Mouse (Mus musculus): ENCODE data around the gene S100a1. TPM values are rescaled to one million over a fixed set of nuclear protein-coding genes. Genes with fewer than 3 reads are reported as not detected.

The S100a1 gene
- polyA plus RNA-seq, 1 experiment = 240 TPM

DNA sequence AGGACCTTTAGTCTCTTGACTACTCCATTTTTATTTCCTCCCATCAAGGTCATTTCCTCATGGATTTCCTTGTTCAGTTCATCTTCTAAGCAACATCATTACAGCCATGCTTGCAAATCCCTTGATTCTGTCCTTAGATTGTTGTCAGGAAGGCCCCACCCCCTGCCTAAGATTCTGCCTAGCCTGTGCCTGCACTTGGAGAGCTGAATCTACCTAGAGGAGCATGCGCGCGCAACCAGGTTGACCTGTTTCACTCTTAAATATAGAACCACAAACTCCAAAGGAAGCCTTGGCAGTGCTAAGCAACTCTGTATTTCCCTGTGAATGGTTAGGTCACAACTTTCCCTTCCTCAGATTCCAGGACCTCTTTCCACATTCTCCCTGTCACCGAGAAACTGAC lies 3.5 kb upstream of the S100a1 start:
- Histone ChIP-seq H3K4me3 (replicated peaks; ENCODE audit: insufficient read depth, low read depth, low read length) (no peak overlapping the region), H3K27ac (ENCODE audit: insufficient read depth, low read length) (no peak overlapping the region), H3K27me3 (ENCODE audit: control insufficient read depth, insufficient read depth, low read length) (no peaks in the 10 kb centered on the region), H3K4me1 (ENCODE audit: control insufficient read depth, insufficient read depth, low read length) (no peaks in the 10 kb centered on the region)
- TF ChIP-seq CTCF (IDR thresholded peaks at IDR 0.05; ENCODE audit: borderline replicate concordance, insufficient read depth, low read depth, low read length) = no peak
- TF ChIP-seq POLR2A (IDR thresholded peaks at IDR 0.05; ENCODE audit: borderline replicate concordance, insufficient read depth, low read length) = no peak
- 91% methylated on average over 4 of the region's 4 CpGs for WGBS
- DNase-seq = no peak

DNA sequence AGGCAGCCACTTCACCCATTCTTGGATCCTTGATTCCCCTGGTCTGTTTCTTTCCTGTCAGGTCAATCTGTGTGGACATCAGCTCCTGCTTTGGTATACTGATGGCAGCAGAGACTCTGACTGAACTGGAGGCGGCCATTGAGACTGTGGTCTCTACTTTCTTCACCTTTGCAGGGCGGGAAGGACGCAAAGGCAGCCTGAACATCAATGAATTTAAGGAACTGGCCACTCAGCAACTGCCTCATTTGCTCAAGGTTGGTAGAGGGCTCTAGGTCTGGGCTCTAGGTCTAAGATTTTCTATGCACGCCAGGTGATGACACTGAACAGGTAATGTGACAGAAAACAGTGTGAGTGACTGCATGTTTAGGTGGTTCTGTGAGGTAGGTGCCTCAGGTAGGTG lies 1.6 kb upstream of the S100a1 start:
- no peak overlapping the region for H3K27ac ChIP-seq (ENCODE audit: insufficient read depth, low read length)
- no peaks in the 10 kb centered on the region for H3K4me1 ChIP-seq (ENCODE audit: control insufficient read depth, insufficient read depth, low read length)
- no peak for DNase-seq
- WGBS = 94% methylated on average over 4 of the region's 4 CpGs
- no peaks in the 10 kb centered on the region for H3K27me3 ChIP-seq (ENCODE audit: control insufficient read depth, insufficient read depth, low read length)
- TF ChIP-seq POLR2A (IDR thresholded peaks at IDR 0.05; ENCODE audit: borderline replicate concordance, insufficient read depth, low read length) = no peak
- no peak for TF ChIP-seq CTCF (IDR thresholded peaks at IDR 0.05; ENCODE audit: borderline replicate concordance, insufficient read depth, low read depth, low read length)
- no peak overlapping the region for H3K4me3 ChIP-seq (replicated peaks; ENCODE audit: insufficient read depth, low read depth, low read length)

DNA sequence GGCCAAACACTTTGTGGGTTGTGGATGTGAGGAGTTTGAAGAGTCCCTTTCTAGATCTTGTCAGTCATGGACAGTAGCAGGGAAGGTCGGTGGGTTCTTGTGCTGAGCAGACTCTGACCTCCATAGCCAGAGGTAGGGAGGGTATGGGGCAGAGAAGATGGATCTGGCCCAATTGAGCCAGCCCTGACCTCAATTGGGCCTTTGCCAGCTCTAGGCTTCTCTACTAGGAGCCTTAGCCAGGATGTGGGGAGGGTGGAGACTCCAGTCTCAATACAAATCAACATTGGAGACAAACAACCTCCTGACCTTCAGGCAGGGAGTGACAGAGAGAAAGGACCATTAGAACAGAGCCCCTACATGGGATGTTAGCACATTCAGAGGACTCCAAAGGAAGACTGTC lies 1.1 kb upstream of the S100a1 start:
- no peaks in the 10 kb centered on the region for H3K4me1 ChIP-seq (ENCODE audit: control insufficient read depth, insufficient read depth, low read length)
- no peak overlapping the region for H3K27ac ChIP-seq (ENCODE audit: insufficient read depth, low read length)
- peak in 1 of 2 experiments; percentile 9 for DNase-seq
- no peak for TF ChIP-seq CTCF (IDR thresholded peaks at IDR 0.05; ENCODE audit: borderline replicate concordance, insufficient read depth, low read depth, low read length)
- TF ChIP-seq POLR2A (IDR thresholded peaks at IDR 0.05; ENCODE audit: borderline replicate concordance, insufficient read depth, low read length) = no peak
- peak overlapping the region; percentile 32 for H3K4me3 ChIP-seq (replicated peaks; ENCODE audit: insufficient read depth, low read depth, low read length)
- WGBS = 30% methylated on average over 1 of the region's 1 CpGs
- no peaks in the 10 kb centered on the region for H3K27me3 ChIP-seq (ENCODE audit: control insufficient read depth, insufficient read depth, low read length)

DNA sequence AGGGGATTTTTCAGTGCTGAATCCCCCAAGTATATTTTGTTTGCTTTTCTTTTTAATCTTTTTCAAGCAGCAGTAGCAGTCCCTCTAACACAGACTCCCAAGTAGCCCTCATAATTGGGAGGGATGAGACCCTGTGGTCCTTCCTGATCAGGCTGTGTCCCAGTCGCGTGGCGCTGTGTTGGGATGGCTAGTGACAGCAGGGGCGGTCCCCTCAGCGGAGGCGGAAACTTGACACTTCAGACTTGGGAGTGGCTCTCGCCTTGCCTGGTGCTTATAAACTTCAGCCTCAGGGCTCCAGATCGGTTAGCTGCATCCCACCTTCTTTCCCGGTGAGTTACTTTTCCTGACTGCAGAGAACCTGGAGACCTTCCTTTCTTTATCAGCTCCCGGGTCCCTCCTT lies 499 bp upstream of the S100a1 start:
- WGBS = 3% methylated on average over 10 of the region's 10 CpGs
- Histone ChIP-seq H3K27me3 (ENCODE audit: control insufficient read depth, insufficient read depth, low read length) (no peaks in the 10 kb centered on the region), H3K4me1 (ENCODE audit: control insufficient read depth, insufficient read depth, low read length) (no peaks in the 10 kb centered on the region), H3K4me3 (replicated peaks; ENCODE audit: insufficient read depth, low read depth, low read length) (peak overlapping the region; percentile 32), H3K27ac (ENCODE audit: insufficient read depth, low read length) (no peak overlapping the region)
- peak in 1 of 2 experiments; percentile 23 for DNase-seq
- no peak for TF ChIP-seq CTCF (IDR thresholded peaks at IDR 0.05; ENCODE audit: borderline replicate concordance, insufficient read depth, low read depth, low read length)
- no peak for TF ChIP-seq POLR2A (IDR thresholded peaks at IDR 0.05; ENCODE audit: borderline replicate concordance, insufficient read depth, low read length)

DNA sequence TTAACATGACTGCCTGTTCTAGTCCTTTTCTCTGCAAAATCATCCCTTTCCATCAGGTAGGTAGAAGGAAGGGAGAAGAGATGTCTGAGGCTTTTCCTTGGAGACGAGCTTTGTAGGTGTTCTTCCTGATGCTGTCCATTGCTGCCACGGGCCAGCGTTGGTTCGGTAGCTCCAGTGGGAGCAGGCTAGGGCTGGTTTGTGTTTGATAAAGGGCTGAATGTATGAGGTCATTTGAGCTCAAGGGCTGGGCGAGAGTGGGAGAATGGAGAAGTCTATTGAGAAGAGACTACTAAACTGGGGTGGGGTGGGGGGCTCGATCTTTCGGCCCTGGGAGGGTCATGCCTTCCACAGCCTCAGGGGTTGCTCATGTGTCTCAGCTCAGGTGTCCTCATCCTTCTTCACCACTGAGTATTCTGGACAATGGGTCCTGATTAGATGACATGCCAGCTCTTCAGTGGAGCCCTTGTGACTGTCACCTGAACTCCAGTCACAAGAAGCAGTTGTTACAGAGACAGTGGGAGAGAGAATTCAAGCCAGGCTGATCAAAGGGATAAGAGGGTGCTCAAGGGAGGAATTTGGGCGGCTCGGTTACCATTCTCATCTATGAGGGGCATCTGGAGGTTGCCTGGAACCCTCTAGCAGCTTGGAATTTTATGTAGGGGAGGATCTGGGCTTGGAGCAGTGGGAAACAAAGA lies 1.1 kb downstream of the S100a1 start:
- Histone ChIP-seq H3K4me1 (ENCODE audit: control insufficient read depth, insufficient read depth, low read length) (no peaks in the 10 kb centered on the region), H3K27ac (ENCODE audit: insufficient read depth, low read length) (no peak overlapping the region), H3K4me3 (replicated peaks; ENCODE audit: insufficient read depth, low read depth, low read length) (no peak overlapping the region), H3K27me3 (ENCODE audit: control insufficient read depth, insufficient read depth, low read length) (no peaks in the 10 kb centered on the region)
- no peak for DNase-seq
- no peak for TF ChIP-seq POLR2A (IDR thresholded peaks at IDR 0.05; ENCODE audit: borderline replicate concordance, insufficient read depth, low read length)
- TF ChIP-seq CTCF (IDR thresholded peaks at IDR 0.05; ENCODE audit: borderline replicate concordance, insufficient read depth, low read depth, low read length) = no peak
- WGBS = 84% methylated on average over 9 of the region's 9 CpGs

DNA sequence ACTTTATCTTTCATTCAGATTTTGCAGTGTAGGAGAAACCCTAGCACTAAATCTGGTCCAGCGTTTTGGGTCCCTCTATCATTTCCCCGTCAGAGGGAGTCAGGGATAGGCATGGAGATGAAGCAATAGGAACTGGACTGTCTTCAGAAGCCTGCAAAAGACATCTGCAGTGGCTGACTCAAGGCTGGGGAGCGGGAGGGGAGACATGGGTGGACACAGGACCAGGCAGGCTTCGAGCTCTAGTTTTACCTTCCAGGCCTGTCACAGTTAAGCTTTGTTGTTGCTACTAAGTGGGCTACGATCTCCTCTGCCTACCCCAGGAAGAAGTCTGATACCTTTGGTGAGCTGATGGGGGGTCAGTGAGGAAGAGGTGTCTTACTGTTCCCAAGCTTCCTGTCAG lies 1.9 kb downstream of the S100a1 start:
- Histone ChIP-seq H3K27me3 (ENCODE audit: control insufficient read depth, insufficient read depth, low read length) (no peaks in the 10 kb centered on the region), H3K4me3 (replicated peaks; ENCODE audit: insufficient read depth, low read depth, low read length) (no peak overlapping the region), H3K4me1 (ENCODE audit: control insufficient read depth, insufficient read depth, low read length) (no peaks in the 10 kb centered on the region), H3K27ac (ENCODE audit: insufficient read depth, low read length) (no peak overlapping the region)
- DNase-seq = no peak
- TF ChIP-seq POLR2A (IDR thresholded peaks at IDR 0.05; ENCODE audit: borderline replicate concordance, insufficient read depth, low read length) (no peak), CTCF (IDR thresholded peaks at IDR 0.05; ENCODE audit: borderline replicate concordance, insufficient read depth, low read depth, low read length) (no peak)
- WGBS = 90% methylated on average over 5 of the region's 5 CpGs

DNA sequence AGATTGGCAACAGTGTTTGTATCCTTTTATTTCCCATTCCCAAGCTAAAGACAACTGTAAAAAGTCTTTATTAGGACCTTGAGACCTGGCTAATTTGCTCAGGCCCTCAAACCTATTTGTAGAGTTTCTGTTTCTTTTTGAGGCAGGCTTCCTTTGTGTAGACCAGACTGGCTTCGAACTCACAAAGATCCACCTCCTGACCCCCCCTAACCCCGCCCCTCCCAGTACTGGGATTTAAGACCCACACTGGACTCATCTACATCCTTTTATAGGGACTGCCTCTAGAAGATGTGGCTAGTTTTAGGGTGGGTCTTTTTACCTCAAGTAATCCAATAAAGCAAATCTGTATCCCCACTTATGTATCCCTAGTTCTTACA lies 4.5 kb downstream of the S100a1 start:
- 27% methylated on average over 2 of the region's 2 CpGs for WGBS
- DNase-seq = no peak
- peak overlapping the region; percentile 100 for H3K4me3 ChIP-seq (replicated peaks; ENCODE audit: insufficient read depth, low read depth, low read length)
- TF ChIP-seq POLR2A (IDR thresholded peaks at IDR 0.05; ENCODE audit: borderline replicate concordance, insufficient read depth, low read length) (no peak), CTCF (IDR thresholded peaks at IDR 0.05; ENCODE audit: borderline replicate concordance, insufficient read depth, low read depth, low read length) (no peak)
- no peak overlapping the region for H3K27ac ChIP-seq (ENCODE audit: insufficient read depth, low read length)
- H3K27me3 ChIP-seq (ENCODE audit: control insufficient read depth, insufficient read depth, low read length) = no peaks in the 10 kb centered on the region
- 0 out of 2 replicates have a peak, but pooled peaks cover 2% of the 10 kb centered on the region for H3K4me1 ChIP-seq (ENCODE audit: control insufficient read depth, insufficient read depth, low read length)

DNA sequence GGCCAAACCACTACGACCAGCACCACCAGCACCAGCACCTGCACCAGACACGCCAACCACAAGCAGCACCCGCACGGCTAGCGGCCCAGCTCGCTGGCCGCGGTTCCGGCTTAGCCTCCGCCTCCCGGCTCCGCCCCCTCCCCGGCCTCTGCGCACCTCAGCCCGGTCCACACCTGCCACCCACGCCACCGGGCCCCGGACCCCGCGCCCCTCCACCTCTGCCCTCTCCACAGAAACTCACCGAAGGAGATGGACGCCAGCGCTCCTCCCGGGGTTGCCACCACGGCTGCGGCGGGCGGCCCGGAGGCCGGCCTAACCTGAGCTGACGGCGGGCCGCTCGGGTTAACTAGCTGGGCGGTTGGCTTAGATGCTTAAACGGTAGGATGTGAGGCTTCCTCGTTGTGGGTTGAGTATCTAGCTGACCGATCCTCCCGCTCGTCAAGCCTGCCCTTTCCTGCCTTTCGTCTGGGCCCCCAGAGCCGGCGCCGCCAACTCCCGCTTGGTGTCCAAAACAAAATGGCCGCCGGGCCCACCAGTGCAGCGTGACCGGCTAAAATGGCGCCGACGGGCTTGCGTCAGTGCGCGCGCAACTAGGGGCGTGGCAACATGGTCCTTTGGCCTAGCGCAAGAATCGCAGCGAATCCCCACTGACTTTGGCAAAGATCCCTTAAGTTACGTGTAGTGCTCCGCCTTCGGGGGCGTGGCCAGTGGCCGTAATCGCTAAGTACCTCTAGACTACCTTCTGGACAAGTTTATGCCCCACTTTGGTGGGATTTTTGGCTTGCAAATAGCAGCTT lies 5.0 kb downstream of the S100a1 start, which contains the start of gene Chtop:
Gene Chtop, minus strand, starts transcription at position 549 of the 797 bp plus-strand sequence.
- under 1% methylated on average over 66 of the region's 66 CpGs for WGBS
- Histone ChIP-seq H3K27me3 (ENCODE audit: control insufficient read depth, insufficient read depth, low read length) (no peaks in the 10 kb centered on the region), H3K4me1 (ENCODE audit: control insufficient read depth, insufficient read depth, low read length) (0 out of 2 replicates have a peak, but pooled peaks cover 2% of the 10 kb centered on the region), H3K27ac (ENCODE audit: insufficient read depth, low read length) (peak within 1 kb of the TSS; percentile 78), H3K4me3 (replicated peaks; ENCODE audit: insufficient read depth, low read depth, low read length) (peak within 1 kb of the TSS; percentile 100)
- peak; percentile 27; the same call in 1 of the 2 replicates for TF ChIP-seq POLR2A (IDR thresholded peaks at IDR 0.05; ENCODE audit: borderline replicate concordance, insufficient read depth, low read length)
- no peak for TF ChIP-seq CTCF (IDR thresholded peaks at IDR 0.05; ENCODE audit: borderline replicate concordance, insufficient read depth, low read depth, low read length)
- peak; percentile 99 for DNase-seq
